Mouse (Mus musculus): ENCODE data around the gene Zscan20.

Gene Zscan20

GRCm38 (mm10) chr4:128609925-128610402 is at the start of gene Zscan20:
Gene Zscan20 (minus strand): TSS chr4:128610098.
- DNase-seq (ENCODE audit: inconsistent ontology term): peak; percentile 98

- no peak for DNase-seq (ENCODE audit: inconsistent ontology term)
Observed at GRCm38 (mm10) chr4:128655446-128655845, 45.5 kb upstream of the Zscan20 start.

- peak; percentile 93 for DNase-seq (ENCODE audit: inconsistent ontology term)
Observed at GRCm38 (mm10) chr4:128654505-128655381, 44.8 kb upstream of the Zscan20 start, which contains the start of gene Phc2. Gene Phc2 (plus strand): TSS chr4:128654702.

GRCm38 (mm10) chr4:128652584-128653298 is 42.8 kb upstream of the Zscan20 start:
- peak; percentile 31 for DNase-seq (ENCODE audit: inconsistent ontology term)

- DNase-seq (ENCODE audit: inconsistent ontology term): peak; percentile 20
Observed at GRCm38 (mm10) chr4:128651530-128651929, 41.6 kb upstream of the Zscan20 start.

- DNase-seq (ENCODE audit: inconsistent ontology term): no peak
Observed at GRCm38 (mm10) chr4:128648567-128649255, 38.8 kb upstream of the Zscan20 start.

- DNase-seq (ENCODE audit: inconsistent ontology term): no peak
Observed at GRCm38 (mm10) chr4:128646762-128647161, 36.9 kb upstream of the Zscan20 start.

- no peak for DNase-seq (ENCODE audit: inconsistent ontology term)
Observed at GRCm38 (mm10) chr4:128645896-128646295, 36.0 kb upstream of the Zscan20 start.

- DNase-seq (ENCODE audit: inconsistent ontology term): peak; percentile 11
Observed at GRCm38 (mm10) chr4:128641766-128642717, 32.1 kb upstream of the Zscan20 start.

GRCm38 (mm10) chr4:128638265-128638923 is 28.5 kb upstream of the Zscan20 start:
- DNase-seq (ENCODE audit: inconsistent ontology term): no peak

GRCm38 (mm10) chr4:128637250-128637649 is 27.4 kb upstream of the Zscan20 start:
- no peak for DNase-seq (ENCODE audit: inconsistent ontology term)

GRCm38 (mm10) chr4:128635894-128636585 is 26.1 kb upstream of the Zscan20 start:
- no peak for DNase-seq (ENCODE audit: inconsistent ontology term)

GRCm38 (mm10) chr4:128635451-128635850 is 25.6 kb upstream of the Zscan20 start:
- DNase-seq (ENCODE audit: inconsistent ontology term): no peak

- no peak for DNase-seq (ENCODE audit: inconsistent ontology term)
Observed at GRCm38 (mm10) chr4:128621109-128621508, 11.2 kb upstream of the Zscan20 start.

- DNase-seq (ENCODE audit: inconsistent ontology term): no peak
Observed at GRCm38 (mm10) chr4:128620572-128620971, 10.7 kb upstream of the Zscan20 start.

GRCm38 (mm10) chr4:128618963-128619362 is 9.1 kb upstream of the Zscan20 start:
- no peak for DNase-seq (ENCODE audit: inconsistent ontology term)

- no peak for DNase-seq (ENCODE audit: inconsistent ontology term)
Observed at GRCm38 (mm10) chr4:128618246-128618911, 8.5 kb upstream of the Zscan20 start, which contains the start of gene Tlr12. Gene Tlr12 (minus strand): TSS chr4:128618619.

GRCm38 (mm10) chr4:128617363-128618120 is 7.6 kb upstream of the Zscan20 start:
- DNase-seq (ENCODE audit: inconsistent ontology term): no peak

All from Muller cell, postnatal 12 days (primary cell).